Mouse (Mus musculus): Measurements from ENCODE around the gene Tdrd1. TPM values are rescaled to one million over a fixed set of nuclear protein-coding genes. Genes with fewer than 3 reads are reported as not detected.

Gene Tdrd1
- total RNA-seq, 1 experiment = 0.94 TPM

GRCm38 (mm10) chr19:56905395-56905794, 79.4 kb downstream of the Tdrd1 start:
- Histone ChIP-seq H3K27ac (ENCODE audit: insufficient read depth, low read depth, low read length, poor library complexity, severe bottlenecking) (no peak overlapping the region), H3K9ac (ENCODE audit: insufficient read depth, low read depth, low read length, poor library complexity, severe bottlenecking) (no peak overlapping the region), H3K4me1 (ENCODE audit: control insufficient read depth in 2 of 2, insufficient read depth in 2 of 2, low read length in 2 of 2, poor library complexity in 1 of 2) (no peaks in the 10 kb centered on the region; a peak in 1 of 4 replicates), H3K9me3 (ENCODE audit: control insufficient read depth, insufficient read depth, low read depth, low read length) (no peaks in the 10 kb centered on the region), H3K4me3 (ENCODE audit: insufficient read depth in 1 of 2, low read depth in 1 of 2, low read length in 2 of 2, poor library complexity in 1 of 2, severe bottlenecking in 1 of 2) (no peak overlapping the region), H3K36me3 (ENCODE audit: control insufficient read depth, insufficient read depth, low read length, poor library complexity, severe bottlenecking) (no peaks in the 10 kb centered on the region)
- DNase-seq (ENCODE audit: low read depth, low spot score) = no peak
- in situ Hi-C loops (cut with MboI; ENCODE audit: low sequenced_read_pairs in 2 of 2, unreplicated experiment in 2 of 2) = no loop called here
- TF ChIP-seq HCFC1 (IDR thresholded peaks at IDR 0.05; ENCODE audit: borderline replicate concordance, insufficient read depth, low read length) (no peak), CHD2 (IDR thresholded peaks at IDR 0.05; ENCODE audit: low read depth, low read length) (no peak), ZNF384 (IDR thresholded peaks at IDR 0.05; ENCODE audit: low read depth, low read length) (no peak), MAFK (IDR thresholded peaks at IDR 0.05; ENCODE audit: insufficient read depth, low read depth, low read length) (no peak), ZC3H11A (IDR thresholded peaks at IDR 0.05; ENCODE audit: borderline replicate concordance, low read depth, low read length) (no peak)

GRCm38 (mm10) chr19:56907850-56908249, 81.8 kb downstream of the Tdrd1 start:
- no peak for DNase-seq (ENCODE audit: low read depth, low spot score)
- no peak overlapping the region for H3K9ac ChIP-seq (ENCODE audit: insufficient read depth, low read depth, low read length, poor library complexity, severe bottlenecking)
- in situ Hi-C loops (cut with MboI; ENCODE audit: low sequenced_read_pairs in 2 of 2, unreplicated experiment in 2 of 2) = no loop called here
- no peak overlapping the region for H3K27ac ChIP-seq (ENCODE audit: insufficient read depth, low read depth, low read length, poor library complexity, severe bottlenecking)
- H3K9me3 ChIP-seq (ENCODE audit: control insufficient read depth, insufficient read depth, low read depth, low read length) = no peaks in the 10 kb centered on the region
- H3K4me3 ChIP-seq (ENCODE audit: insufficient read depth in 1 of 2, low read depth in 1 of 2, low read length in 2 of 2, poor library complexity in 1 of 2, severe bottlenecking in 1 of 2) = no peak overlapping the region
- no peaks in the 10 kb centered on the region; a peak in 1 of 4 replicates for H3K4me1 ChIP-seq (ENCODE audit: control insufficient read depth in 2 of 2, insufficient read depth in 2 of 2, low read length in 2 of 2, poor library complexity in 1 of 2)
- TF ChIP-seq HCFC1 (IDR thresholded peaks at IDR 0.05; ENCODE audit: borderline replicate concordance, insufficient read depth, low read length) (no peak), ZNF384 (IDR thresholded peaks at IDR 0.05; ENCODE audit: low read depth, low read length) (no peak), ZC3H11A (IDR thresholded peaks at IDR 0.05; ENCODE audit: borderline replicate concordance, low read depth, low read length) (no peak), MAFK (IDR thresholded peaks at IDR 0.05; ENCODE audit: insufficient read depth, low read depth, low read length) (no peak), CHD2 (IDR thresholded peaks at IDR 0.05; ENCODE audit: low read depth, low read length) (no peak)
- H3K36me3 ChIP-seq (ENCODE audit: control insufficient read depth, insufficient read depth, low read length, poor library complexity, severe bottlenecking) = no peaks in the 10 kb centered on the region

DNA sequence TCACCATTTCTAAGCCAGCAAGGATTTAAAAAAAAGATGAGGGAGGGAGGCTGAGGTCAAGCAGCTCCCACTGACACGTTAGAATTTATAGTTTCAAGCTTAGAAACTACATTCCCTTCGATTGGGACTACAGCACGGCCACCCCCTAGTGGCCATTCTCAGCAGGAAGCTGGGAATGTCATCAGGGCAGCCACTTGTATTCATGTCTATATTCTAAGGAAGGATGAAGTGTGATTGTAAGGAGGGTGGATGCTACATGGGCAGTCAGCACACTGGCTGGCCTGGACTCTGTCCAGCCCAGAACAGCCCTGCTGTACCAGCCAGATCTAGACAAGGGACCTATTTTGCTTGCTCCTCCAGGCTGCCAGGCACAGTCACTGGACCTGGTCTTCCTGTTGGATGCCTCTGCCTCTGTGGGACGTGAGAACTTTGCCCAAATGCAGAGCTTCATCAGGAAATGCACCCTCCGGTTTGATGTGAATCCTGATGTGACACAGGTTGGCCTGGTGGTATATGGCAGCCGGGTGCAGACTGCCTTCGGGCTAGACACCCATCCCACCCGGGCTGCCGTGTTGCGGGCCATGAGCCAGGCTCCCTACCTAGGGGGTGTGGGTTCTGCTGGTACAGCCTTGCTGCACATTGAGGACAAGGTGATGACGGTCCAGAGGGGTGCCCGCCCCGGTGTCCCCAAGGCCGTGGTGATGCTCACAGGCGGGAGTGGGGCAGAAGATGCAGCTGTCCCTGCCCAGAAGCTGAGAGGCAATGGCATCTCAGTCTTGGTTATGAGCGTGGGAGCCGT, 82.7 kb downstream of the Tdrd1 start:
- no peak overlapping the region for H3K9ac ChIP-seq (ENCODE audit: insufficient read depth, low read depth, low read length, poor library complexity, severe bottlenecking)
- H3K27ac ChIP-seq (ENCODE audit: insufficient read depth, low read depth, low read length, poor library complexity, severe bottlenecking) = no peak overlapping the region
- no peaks in the 10 kb centered on the region; a peak in 1 of 4 replicates for H3K4me1 ChIP-seq (ENCODE audit: control insufficient read depth in 2 of 2, insufficient read depth in 2 of 2, low read length in 2 of 2, poor library complexity in 1 of 2)
- DNase-seq (ENCODE audit: low read depth, low spot score) = no peak
- TF ChIP-seq ZC3H11A (IDR thresholded peaks at IDR 0.05; ENCODE audit: borderline replicate concordance, low read depth, low read length) = no peak
- no peak for TF ChIP-seq CHD2 (IDR thresholded peaks at IDR 0.05; ENCODE audit: low read depth, low read length)
- no peak for TF ChIP-seq ZNF384 (IDR thresholded peaks at IDR 0.05; ENCODE audit: low read depth, low read length)
- TF ChIP-seq MAFK (IDR thresholded peaks at IDR 0.05; ENCODE audit: insufficient read depth, low read depth, low read length) = no peak
- TF ChIP-seq HCFC1 (IDR thresholded peaks at IDR 0.05; ENCODE audit: borderline replicate concordance, insufficient read depth, low read length) = no peak
- H3K9me3 ChIP-seq (ENCODE audit: control insufficient read depth, insufficient read depth, low read depth, low read length) = no peaks in the 10 kb centered on the region
- in situ Hi-C loops (cut with MboI; ENCODE audit: low sequenced_read_pairs in 2 of 2, unreplicated experiment in 2 of 2) = no loop called here
- no peaks in the 10 kb centered on the region for H3K36me3 ChIP-seq (ENCODE audit: control insufficient read depth, insufficient read depth, low read length, poor library complexity, severe bottlenecking)
- no peak overlapping the region for H3K4me3 ChIP-seq (ENCODE audit: insufficient read depth in 1 of 2, low read depth in 1 of 2, low read length in 2 of 2, poor library complexity in 1 of 2, severe bottlenecking in 1 of 2)

DNA sequence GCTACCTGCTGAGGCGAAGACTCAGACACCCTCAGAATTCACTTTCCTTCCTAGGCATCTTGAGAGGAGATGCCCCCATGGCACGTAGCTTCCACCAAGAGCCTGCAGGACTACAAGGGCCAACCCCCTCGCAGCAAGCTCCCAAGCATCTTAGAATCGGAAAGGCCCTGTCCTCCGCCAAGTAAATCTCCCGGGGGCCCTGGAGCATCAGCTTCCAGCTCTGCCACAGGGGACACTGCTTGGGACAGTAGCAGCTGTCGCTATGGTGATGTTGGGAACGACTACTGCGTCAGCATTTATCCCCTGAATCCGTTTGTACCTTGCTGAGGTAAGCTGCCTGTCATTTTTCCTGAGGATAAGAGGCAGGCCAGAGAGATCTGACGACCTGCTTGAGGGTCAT, 84.6 kb downstream of the Tdrd1 start:
- TF ChIP-seq ZNF384 (IDR thresholded peaks at IDR 0.05; ENCODE audit: low read depth, low read length) = no peak
- TF ChIP-seq CHD2 (IDR thresholded peaks at IDR 0.05; ENCODE audit: low read depth, low read length) = no peak
- TF ChIP-seq ZC3H11A (IDR thresholded peaks at IDR 0.05; ENCODE audit: borderline replicate concordance, low read depth, low read length) = no peak
- no peak for TF ChIP-seq MAFK (IDR thresholded peaks at IDR 0.05; ENCODE audit: insufficient read depth, low read depth, low read length)
- TF ChIP-seq HCFC1 (IDR thresholded peaks at IDR 0.05; ENCODE audit: borderline replicate concordance, insufficient read depth, low read length) = no peak
- DNase-seq (ENCODE audit: low read depth, low spot score) = no peak
- peaks cover 0 to 4% of the 10 kb centered on the region in 2 experiments; a peak in 1 of 4 replicates for H3K4me1 ChIP-seq (ENCODE audit: control insufficient read depth in 2 of 2, insufficient read depth in 2 of 2, low read length in 2 of 2, poor library complexity in 1 of 2)
- in situ Hi-C loops (cut with MboI; ENCODE audit: low sequenced_read_pairs in 2 of 2, unreplicated experiment in 2 of 2) = no loop called here
- H3K9me3 ChIP-seq (ENCODE audit: control insufficient read depth, insufficient read depth, low read depth, low read length) = no peaks in the 10 kb centered on the region
- no peak overlapping the region for H3K27ac ChIP-seq (ENCODE audit: insufficient read depth, low read depth, low read length, poor library complexity, severe bottlenecking)
- H3K4me3 ChIP-seq (ENCODE audit: insufficient read depth in 1 of 2, low read depth in 1 of 2, low read length in 2 of 2, poor library complexity in 1 of 2, severe bottlenecking in 1 of 2) = no peak overlapping the region
- peaks cover 2% of the 10 kb centered on the region; the same call in 1 of the 2 replicates for H3K36me3 ChIP-seq (ENCODE audit: control insufficient read depth, insufficient read depth, low read length, poor library complexity, severe bottlenecking)
- H3K9ac ChIP-seq (ENCODE audit: insufficient read depth, low read depth, low read length, poor library complexity, severe bottlenecking) = no peak overlapping the region
